Mouse (Mus musculus) spleen, adult 2 months (tissue): Measurements from ENCODE around the gene Egfem1.

Source experiments
- CTCF ChIP-seq: fragments of 200-500 bp; IDR thresholded peaks from 2 replicates; pipeline ENCODE4 v1.5.1; 2011; ENCODE audit warnings: mild to moderate bottlenecking, inconsistent platforms; ENCODE audit not compliant: insufficient read depth, insufficient read length, insufficient replicate concordance; ENCODE audit errors: extremely low read depth
- POLR2A ChIP-seq: fragments of 200-500 bp; IDR thresholded peaks from 2 replicates; pipeline ENCODE4 v1.6.1; 2011; ENCODE audit warnings: low read depth, low read length, inconsistent platforms

GRCm38 (mm10) chr3:29082296-29082995, 623 bp downstream of the Egfem1 start:
- TF ChIP-seq CTCF (no peak), POLR2A (no peak)
